Mouse (Mus musculus): Measurements from ENCODE around the gene Rtl5.
"Not testable (repeated sequence)": the region's sequence is repeated elsewhere in the genome, so short reads cannot be mapped to it uniquely, and the experiment has no call there.

The Rtl5 gene

GRCm38 (mm10) chrX:102070591-102071471 is at the start of gene Rtl5:
Gene Rtl5, minus strand, starts transcription at chrX:102071304.
- peak; percentile 74 for DNase-seq

GRCm38 (mm10) chrX:102119042-102119864 is 48.1 kb upstream of the Rtl5 start, which contains the start of gene Pin4:
Gene Pin4, plus strand, starts transcription at chrX:102119447.
- peak; percentile 93 for DNase-seq

GRCm38 (mm10) chrX:102115676-102116075 is 44.6 kb upstream of the Rtl5 start:
- no peak for DNase-seq

DNA sequence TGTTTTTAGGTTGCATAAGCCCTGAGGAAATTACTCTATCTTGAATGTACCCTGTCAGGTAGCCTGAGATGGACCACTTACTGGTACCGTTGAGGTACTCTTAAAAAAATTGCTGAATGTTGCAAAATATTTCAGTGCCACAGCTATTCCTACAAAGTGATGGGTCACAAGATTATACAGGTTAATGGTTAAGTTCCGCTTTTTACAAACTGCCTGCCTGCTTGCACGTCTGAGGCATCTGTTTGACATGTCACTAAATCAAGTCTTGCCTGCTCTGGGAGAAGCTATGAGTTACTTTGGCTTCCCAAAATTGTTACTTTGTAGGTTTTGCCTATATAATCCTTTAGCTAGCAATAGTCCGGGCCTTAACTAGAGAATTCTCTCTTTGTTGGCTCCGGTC is 38.2 kb upstream of the Rtl5 start:
- not testable (repeated sequence) for DNase-seq

- not testable (repeated sequence) for DNase-seq
Measured at GRCm38 (mm10) chrX:102103830-102104229, 32.7 kb upstream of the Rtl5 start.

DNA sequence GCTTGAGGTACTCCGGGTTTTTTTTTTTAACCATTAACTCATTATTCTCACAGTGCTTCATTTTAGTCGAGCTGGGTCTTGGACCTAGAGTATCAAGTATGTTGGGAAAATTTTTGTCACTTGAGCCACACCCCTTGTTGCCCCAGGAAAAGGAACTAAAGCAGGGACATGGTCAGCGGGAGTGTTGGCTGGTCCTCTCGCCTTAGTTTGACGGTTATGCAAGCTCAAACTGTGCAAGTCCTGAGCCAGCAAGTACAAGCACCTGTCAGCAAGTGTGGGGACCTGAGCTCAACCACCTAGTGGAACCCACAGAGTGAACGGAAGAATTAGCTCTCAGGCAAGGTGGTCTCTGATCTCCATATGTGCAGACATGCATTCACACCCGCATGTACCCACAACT is 30.8 kb upstream of the Rtl5 start:
- no peak for DNase-seq

DNA sequence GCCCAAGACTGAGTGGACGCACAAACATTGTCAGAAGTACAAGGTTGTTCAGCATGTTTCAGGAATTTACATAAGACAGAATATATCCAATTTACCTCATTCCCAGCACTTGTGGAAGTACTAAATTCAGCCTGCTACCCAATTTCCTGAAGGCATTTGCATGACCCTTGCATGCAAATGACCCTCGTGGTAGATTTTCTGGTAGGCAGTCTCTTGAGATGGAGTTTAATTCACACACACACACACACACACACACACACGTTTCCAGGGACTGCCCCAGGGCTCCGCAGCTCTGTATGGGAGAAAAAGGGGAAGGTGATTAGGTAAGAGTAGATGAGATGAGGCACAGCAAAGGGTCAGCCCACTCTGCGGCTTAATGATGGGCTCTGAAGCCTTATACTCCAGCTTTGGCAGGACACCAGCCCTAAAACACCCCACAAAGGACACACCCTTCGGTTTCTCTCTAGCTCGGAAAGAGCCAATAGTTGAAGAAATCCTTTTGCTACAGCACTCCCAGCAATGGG is 23.3 kb upstream of the Rtl5 start:
- DNase-seq = no peak

GRCm38 (mm10) chrX:102090605-102091004 is 19.5 kb upstream of the Rtl5 start:
- DNase-seq = no peak

DNA sequence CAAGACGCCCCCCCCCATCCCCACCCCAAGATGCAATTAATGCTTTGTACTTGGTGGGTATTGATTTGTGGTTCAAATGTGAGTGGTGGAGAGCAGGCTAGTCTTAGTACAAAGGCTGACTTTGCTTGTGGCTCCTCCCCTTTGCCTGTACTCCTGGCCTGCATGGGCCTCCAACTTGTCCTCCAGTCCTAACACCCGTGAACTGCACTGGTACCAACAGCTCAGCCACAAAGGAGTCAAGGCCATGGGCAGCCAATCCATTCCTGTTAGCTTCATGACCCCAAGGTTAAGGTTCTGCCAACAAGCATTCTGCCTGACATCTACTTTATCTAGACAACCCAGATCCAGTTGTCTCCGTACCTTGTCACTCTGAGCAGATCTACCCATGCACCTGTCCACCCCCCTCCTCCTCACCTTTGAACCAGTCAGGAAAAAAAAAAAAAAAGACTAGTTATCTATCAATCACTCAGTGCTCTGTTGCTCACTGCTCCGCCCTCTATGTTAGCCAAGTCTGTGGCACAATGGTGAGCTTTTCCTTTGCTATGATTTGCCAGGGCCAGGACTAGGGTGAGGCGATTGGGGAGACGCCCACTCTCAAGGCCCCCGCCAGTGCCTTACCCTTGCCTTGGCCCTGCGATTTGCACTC is 14.8 kb upstream of the Rtl5 start:
- no peak for DNase-seq

DNA sequence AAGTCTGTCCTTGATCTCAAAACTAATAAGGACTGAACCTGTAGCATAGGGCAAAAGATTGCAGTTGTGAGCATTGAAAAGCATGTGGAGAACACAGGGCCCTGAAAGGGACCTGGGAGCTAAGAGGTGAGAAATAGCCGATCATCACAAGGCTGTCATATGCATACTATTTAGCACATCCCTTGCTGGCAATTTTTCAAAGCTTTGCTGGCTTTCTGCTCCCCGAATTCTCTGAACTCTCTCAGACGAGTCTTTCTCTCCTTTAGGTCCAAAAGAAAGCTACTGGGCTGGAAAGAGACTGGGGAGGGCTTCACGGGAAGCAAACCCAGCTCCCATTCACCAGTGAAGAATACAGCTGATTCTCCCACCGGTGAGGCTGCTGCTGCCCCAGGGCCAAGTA is 11.2 kb upstream of the Rtl5 start:
- DNase-seq = no peak

DNA sequence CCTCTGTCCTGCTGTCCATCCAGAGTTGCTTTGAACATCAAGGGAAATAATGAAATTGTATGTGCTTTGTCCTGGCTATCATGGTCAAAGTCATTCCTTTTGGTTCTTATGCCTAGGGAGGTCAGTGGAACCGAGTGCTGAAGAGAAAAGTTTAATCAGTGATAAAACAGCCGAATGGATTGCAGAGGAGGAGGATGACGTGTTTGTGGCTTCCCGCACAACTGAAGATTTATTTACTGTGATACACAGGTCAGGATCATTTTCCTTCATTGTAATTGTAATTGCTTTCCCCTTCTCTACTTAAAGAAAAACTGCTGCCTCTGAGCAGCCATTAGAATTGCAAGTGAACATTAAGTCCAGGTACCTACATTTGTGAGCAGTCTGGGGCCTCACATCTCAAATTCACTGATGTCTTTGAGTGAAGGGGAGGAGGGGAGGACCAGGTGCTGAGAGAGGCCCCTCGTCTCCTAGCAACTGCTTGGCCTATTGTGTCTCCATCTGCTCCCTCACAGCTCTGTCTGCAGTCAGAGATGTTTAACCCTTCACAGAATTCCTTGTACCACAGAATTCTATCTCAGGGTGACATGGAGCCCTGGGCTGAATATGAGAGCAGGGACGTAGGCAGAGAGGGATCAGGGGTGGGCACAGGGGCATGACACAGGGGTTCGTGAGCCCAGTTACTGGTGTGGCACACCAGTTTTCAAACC is 10.6 kb upstream of the Rtl5 start:
- no peak for DNase-seq

DNA sequence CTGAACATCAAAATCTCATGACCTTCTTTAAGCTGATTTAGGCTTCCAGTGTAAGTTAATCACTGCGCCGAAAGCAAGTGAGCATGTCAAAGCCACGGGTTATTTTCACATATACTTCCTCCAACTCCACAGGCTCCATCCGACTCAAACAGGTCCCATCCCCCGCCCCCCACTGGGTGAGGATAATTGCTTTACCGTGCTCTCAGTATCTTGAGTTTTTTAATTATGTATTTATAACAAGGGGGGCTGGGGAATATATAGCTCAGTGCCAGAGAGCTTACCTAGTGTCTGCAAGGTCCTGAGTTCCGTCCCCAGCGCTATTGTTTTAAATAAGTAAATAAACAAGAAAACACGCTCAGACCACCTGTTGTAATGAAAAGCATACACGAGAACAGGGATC is 10.0 kb upstream of the Rtl5 start:
- DNase-seq = no peak

- DNase-seq = no peak
Measured at GRCm38 (mm10) chrX:102076886-102077765, 6.0 kb upstream of the Rtl5 start.

DNA sequence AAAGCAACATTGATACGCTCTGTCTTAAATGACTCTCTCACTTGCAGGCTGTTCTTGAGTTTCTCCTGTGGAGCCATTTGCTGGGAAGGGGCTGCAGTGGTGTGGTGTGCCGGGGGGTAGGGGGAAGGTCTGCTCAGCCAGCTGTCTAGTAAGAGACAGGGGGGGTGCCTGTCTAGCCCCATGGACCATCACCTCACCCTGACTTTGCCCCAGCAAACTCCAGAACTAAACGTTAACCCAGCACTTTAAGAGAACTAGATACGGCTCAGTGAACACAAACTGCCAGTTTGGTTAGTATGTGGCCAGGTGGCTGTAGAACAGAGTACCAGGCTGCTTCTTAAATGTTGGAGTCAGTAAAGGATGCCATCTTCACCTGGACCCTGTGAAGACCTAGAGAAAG is 4.1 kb upstream of the Rtl5 start:
- DNase-seq = no peak

- DNase-seq = no peak
Measured at GRCm38 (mm10) chrX:102074435-102074834, 3.3 kb upstream of the Rtl5 start.

- no peak for DNase-seq
Measured at GRCm38 (mm10) chrX:102073605-102074325, 2.7 kb upstream of the Rtl5 start.

DNA sequence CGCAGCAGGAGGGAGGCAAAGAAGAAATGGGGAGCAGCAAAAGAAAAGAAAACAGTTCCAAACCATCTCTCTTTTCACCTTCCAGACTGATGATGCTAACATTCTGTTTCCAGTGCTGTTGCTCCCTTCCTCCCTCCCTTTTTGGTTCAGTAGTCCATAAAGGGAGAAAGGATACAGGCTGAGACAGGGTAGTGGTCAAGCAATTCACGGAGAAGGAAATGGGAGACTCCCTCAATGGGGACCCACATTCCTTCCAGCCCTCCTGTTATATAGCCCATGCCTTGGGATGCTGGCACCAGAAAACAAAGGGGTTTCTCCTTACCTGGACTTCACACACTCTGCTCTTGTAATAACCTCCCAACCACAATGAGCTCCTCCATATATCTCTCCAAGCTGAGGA is 413 bp upstream of the Rtl5 start:
- no peak for DNase-seq

DNA sequence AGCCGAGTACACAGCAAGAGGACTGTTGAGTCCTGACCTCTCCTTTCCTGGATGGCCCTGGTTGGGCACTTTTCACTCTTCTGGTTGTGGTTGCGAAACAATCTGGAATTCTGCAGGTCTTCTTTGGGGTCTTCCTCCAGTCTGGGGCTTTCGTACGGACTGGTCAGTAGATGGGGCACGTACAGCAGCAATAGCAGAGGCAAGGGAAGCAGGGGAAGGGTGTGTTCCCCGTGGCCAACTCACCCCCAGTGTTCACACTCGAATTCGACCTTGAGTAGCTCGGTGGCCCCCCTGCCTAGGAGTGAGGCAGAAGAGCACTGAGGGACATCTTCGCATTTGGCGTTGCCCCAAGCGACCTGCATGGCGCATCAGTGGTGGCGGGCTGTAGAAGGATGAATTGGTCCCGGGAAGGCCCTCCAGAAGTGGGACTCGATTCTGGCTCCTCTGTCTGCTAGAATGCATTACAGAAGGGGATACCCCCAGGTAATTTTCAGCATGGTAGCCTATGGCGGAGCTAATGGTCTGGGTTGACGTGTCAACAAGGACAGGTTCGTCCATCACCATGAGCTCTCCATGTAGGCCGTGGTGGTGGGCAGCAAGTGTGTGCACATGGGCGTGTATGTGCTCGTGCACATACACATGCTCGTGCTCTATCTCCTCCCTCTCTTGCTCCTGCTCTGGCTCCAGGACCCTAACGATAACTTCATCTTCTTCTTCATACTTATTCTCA is 2.1 kb downstream of the Rtl5 start:
- DNase-seq = no peak

GRCm38 (mm10) chrX:102067118-102067517 is 4.0 kb downstream of the Rtl5 start:
- DNase-seq = no peak

DNA sequence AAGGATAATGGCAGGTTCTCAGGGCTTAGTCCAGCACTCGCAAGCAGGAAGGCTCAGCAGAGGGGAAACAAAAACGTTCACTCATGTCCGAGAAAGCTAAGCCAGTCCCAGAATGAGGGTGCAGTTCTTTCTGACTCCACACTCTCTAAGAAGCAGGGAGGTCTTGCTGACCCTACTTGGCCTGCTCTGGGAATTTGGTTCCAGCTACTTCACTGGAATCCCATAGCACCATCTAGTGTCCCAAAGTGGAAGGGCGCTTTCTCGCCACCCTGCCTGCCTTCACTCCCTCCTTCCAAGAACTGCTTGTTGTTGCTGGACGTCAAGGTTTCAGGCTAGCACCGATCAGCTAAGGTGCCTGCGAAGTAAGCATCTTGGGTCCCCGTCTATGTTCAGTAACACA is 5.0 kb downstream of the Rtl5 start:
- DNase-seq = peak; percentile 52

Data from thymus, postnatal 14 days (tissue).